Mouse (Mus musculus): ENCODE results near the gene Map4k4. TPM values are rescaled to one million over a fixed set of nuclear protein-coding genes. Genes with fewer than 3 reads are reported as not detected.
A peak's percentile ranks its signal among the peaks of the same experiment; 100 is the strongest.

Map4k4 gene
- polyA plus RNA-seq, 1 experiment from 2014 or later = 68.2 TPM

GRCm38 (mm10) chr1:39904720-39905119 is 4.0 kb downstream of the Map4k4 start:
- H3K4me1 ChIP-seq (replicated peaks; ENCODE audit: control insufficient read depth, insufficient read depth, low read length) = peaks cover 16% of the 10 kb centered on the region
- no peak overlapping the region; the same call in 1 of the 2 replicates for H3K4me2 ChIP-seq (replicated peaks; ENCODE audit: low read depth, low read length)

GRCm38 (mm10) chr1:39906921-39907320 is 6.2 kb downstream of the Map4k4 start:
- no peak overlapping the region for H3K4me2 ChIP-seq (replicated peaks; ENCODE audit: low read depth, low read length)
- 66% methylated on average over 11 of the region's 11 CpGs for WGBS

More at GRCm38 (mm10) chr1:39904720-39905119, 4.0 kb downstream of the Map4k4 start:
- ATAC-seq (ENCODE audit: low FRiP score) (no peak), DNase-seq (ENCODE audit: low spot score) (no peak)
- 0 out of 2 replicates have a peak overlapping the region, but pooled peaks have one; percentile 6 for H3K4me3 ChIP-seq (ENCODE audit: low read depth, low read length)
- no peak overlapping the region for H3K27ac ChIP-seq (ENCODE audit: low read depth, low read length)
- 88% methylated on average over 3 of the region's 3 CpGs for WGBS
- no peaks in the 10 kb centered on the region for H3K27me3 ChIP-seq (ENCODE audit: control insufficient read depth, insufficient read depth, low read length)
- H3K9ac ChIP-seq (ENCODE audit: low read depth, low read length) = no peak overlapping the region
- no peaks in the 10 kb centered on the region for H3K9me3 ChIP-seq (ENCODE audit: control insufficient read depth, low read length)
- H3K36me3 ChIP-seq (ENCODE audit: control insufficient read depth, insufficient read depth, low read length) = no peaks in the 10 kb centered on the region

GRCm38 (mm10) chr1:39908976-39909375 is 8.3 kb downstream of the Map4k4 start:
- H3K4me1 ChIP-seq (replicated peaks; ENCODE audit: control insufficient read depth, insufficient read depth, low read length) = peaks cover 14% of the 10 kb centered on the region
- H3K9ac ChIP-seq (ENCODE audit: low read depth, low read length) = no peak overlapping the region
- no peak overlapping the region for H3K27ac ChIP-seq (ENCODE audit: low read depth, low read length)
- ATAC-seq (ENCODE audit: low FRiP score) (no peak), DNase-seq (ENCODE audit: low spot score) (no peak)
- H3K4me2 ChIP-seq (replicated peaks; ENCODE audit: low read depth, low read length) = no peak overlapping the region
- WGBS = 96% methylated on average over 2 of the region's 2 CpGs
- H3K27me3 ChIP-seq (ENCODE audit: control insufficient read depth, insufficient read depth, low read length) = no peaks in the 10 kb centered on the region
- no peaks in the 10 kb centered on the region for H3K36me3 ChIP-seq (ENCODE audit: control insufficient read depth, insufficient read depth, low read length)
- H3K9me3 ChIP-seq (ENCODE audit: control insufficient read depth, low read length) = no peaks in the 10 kb centered on the region
- H3K4me3 ChIP-seq (ENCODE audit: low read depth, low read length) = no peak overlapping the region

More at GRCm38 (mm10) chr1:39906921-39907320, 6.2 kb downstream of the Map4k4 start:
- Histone ChIP-seq H3K9ac (ENCODE audit: low read depth, low read length) (no peak overlapping the region), H3K27me3 (ENCODE audit: control insufficient read depth, insufficient read depth, low read length) (no peaks in the 10 kb centered on the region), H3K4me3 (ENCODE audit: low read depth, low read length) (no peak overlapping the region), H3K9me3 (ENCODE audit: control insufficient read depth, low read length) (no peaks in the 10 kb centered on the region), H3K4me1 (replicated peaks; ENCODE audit: control insufficient read depth, insufficient read depth, low read length) (peaks cover 14% of the 10 kb centered on the region), H3K27ac (ENCODE audit: low read depth, low read length) (no peak overlapping the region), H3K36me3 (ENCODE audit: control insufficient read depth, insufficient read depth, low read length) (no peaks in the 10 kb centered on the region)
- DNase-seq (ENCODE audit: low spot score) = no peak
- no peak for ATAC-seq (ENCODE audit: low FRiP score)

GRCm38 (mm10) chr1:39911446-39911845 is 10.7 kb downstream of the Map4k4 start:
- Histone ChIP-seq H3K36me3 (ENCODE audit: control insufficient read depth, insufficient read depth, low read length) (no peaks in the 10 kb centered on the region), H3K27ac (ENCODE audit: low read depth, low read length) (no peak overlapping the region), H3K4me3 (ENCODE audit: low read depth, low read length) (no peak overlapping the region), H3K27me3 (ENCODE audit: control insufficient read depth, insufficient read depth, low read length) (no peaks in the 10 kb centered on the region), H3K9me3 (ENCODE audit: control insufficient read depth, low read length) (no peaks in the 10 kb centered on the region), H3K4me2 (replicated peaks; ENCODE audit: low read depth, low read length) (no peak overlapping the region), H3K4me1 (replicated peaks; ENCODE audit: control insufficient read depth, insufficient read depth, low read length) (peaks cover 9% of the 10 kb centered on the region; the same call in 1 of the 2 replicates), H3K9ac (ENCODE audit: low read depth, low read length) (no peak overlapping the region)
- 71% methylated on average over 3 of the region's 3 CpGs for WGBS
- ATAC-seq (ENCODE audit: low FRiP score) = no peak; the same call in 1 of the 2 replicates
- DNase-seq (ENCODE audit: low spot score) = peak; percentile 49

GRCm38 (mm10) chr1:39913256-39913655 is 12.5 kb downstream of the Map4k4 start:
- Histone ChIP-seq H3K27ac (ENCODE audit: low read depth, low read length) (0 out of 2 replicates have a peak overlapping the region, but pooled peaks have one; percentile 17), H3K9ac (ENCODE audit: low read depth, low read length) (no peak overlapping the region), H3K4me3 (ENCODE audit: low read depth, low read length) (no peak overlapping the region), H3K4me1 (replicated peaks; ENCODE audit: control insufficient read depth, insufficient read depth, low read length) (peaks cover 3% of the 10 kb centered on the region; the same call in 1 of the 2 replicates), H3K4me2 (replicated peaks; ENCODE audit: low read depth, low read length) (no peak overlapping the region), H3K9me3 (ENCODE audit: control insufficient read depth, low read length) (no peaks in the 10 kb centered on the region), H3K27me3 (ENCODE audit: control insufficient read depth, insufficient read depth, low read length) (no peaks in the 10 kb centered on the region), H3K36me3 (ENCODE audit: control insufficient read depth, insufficient read depth, low read length) (no peaks in the 10 kb centered on the region)
- DNase-seq (ENCODE audit: low spot score) (no peak), ATAC-seq (ENCODE audit: low FRiP score) (no peak)
- 90% methylated on average over 4 of the region's 4 CpGs for WGBS

- H3K4me2 ChIP-seq (replicated peaks; ENCODE audit: low read depth, low read length) = no peak overlapping the region
- no peaks in the 10 kb centered on the region for H3K9me3 ChIP-seq (ENCODE audit: control insufficient read depth, low read length)
- no peak for DNase-seq (ENCODE audit: low spot score)
- no peak overlapping the region for H3K27ac ChIP-seq (ENCODE audit: low read depth, low read length)
- no peak overlapping the region for H3K4me3 ChIP-seq (ENCODE audit: low read depth, low read length)
- no peaks in the 10 kb centered on the region for H3K36me3 ChIP-seq (ENCODE audit: control insufficient read depth, insufficient read depth, low read length)
- no peaks in the 10 kb centered on the region for H3K27me3 ChIP-seq (ENCODE audit: control insufficient read depth, insufficient read depth, low read length)
- no peak for ATAC-seq (ENCODE audit: low FRiP score)
- no peaks in the 10 kb centered on the region; the same call in 1 of the 2 replicates for H3K4me1 ChIP-seq (replicated peaks; ENCODE audit: control insufficient read depth, insufficient read depth, low read length)
- WGBS = 89% methylated on average over 4 of the region's 4 CpGs
- no peak overlapping the region for H3K9ac ChIP-seq (ENCODE audit: low read depth, low read length)
These were observed 15.4 kb downstream of the Map4k4 start for GRCm38 (mm10) chr1:39916144-39916543.

GRCm38 (mm10) chr1:39917855-39918516 is 17.3 kb downstream of the Map4k4 start:
- ATAC-seq (ENCODE audit: low FRiP score) = no peak
- Histone ChIP-seq H3K27ac (ENCODE audit: low read depth, low read length) (no peak overlapping the region), H3K4me2 (replicated peaks; ENCODE audit: low read depth, low read length) (no peak overlapping the region), H3K9ac (ENCODE audit: low read depth, low read length) (no peak overlapping the region), H3K4me1 (replicated peaks; ENCODE audit: control insufficient read depth, insufficient read depth, low read length) (peaks cover 4% of the 10 kb centered on the region), H3K36me3 (ENCODE audit: control insufficient read depth, insufficient read depth, low read length) (no peaks in the 10 kb centered on the region), H3K9me3 (ENCODE audit: control insufficient read depth, low read length) (no peaks in the 10 kb centered on the region), H3K27me3 (ENCODE audit: control insufficient read depth, insufficient read depth, low read length) (no peaks in the 10 kb centered on the region), H3K4me3 (ENCODE audit: low read depth, low read length) (no peak overlapping the region)
- no peak for DNase-seq (ENCODE audit: low spot score)
- 86% methylated on average over 13 of the region's 13 CpGs for WGBS

- H3K9ac ChIP-seq (ENCODE audit: low read depth, low read length) = no peak overlapping the region
- no peak overlapping the region for H3K27ac ChIP-seq (ENCODE audit: low read depth, low read length)
- ATAC-seq (ENCODE audit: low FRiP score) = no peak
- H3K27me3 ChIP-seq (ENCODE audit: control insufficient read depth, insufficient read depth, low read length) = no peaks in the 10 kb centered on the region
- no peak overlapping the region for H3K4me2 ChIP-seq (replicated peaks; ENCODE audit: low read depth, low read length)
- DNase-seq (ENCODE audit: low spot score) = no peak
- no peaks in the 10 kb centered on the region for H3K9me3 ChIP-seq (ENCODE audit: control insufficient read depth, low read length)
- peaks cover 4% of the 10 kb centered on the region for H3K4me1 ChIP-seq (replicated peaks; ENCODE audit: control insufficient read depth, insufficient read depth, low read length)
- H3K36me3 ChIP-seq (ENCODE audit: control insufficient read depth, insufficient read depth, low read length) = no peaks in the 10 kb centered on the region
- WGBS = 86% methylated on average over 7 of the region's 7 CpGs
- H3K4me3 ChIP-seq (ENCODE audit: low read depth, low read length) = no peak overlapping the region
These were observed 17.9 kb downstream of the Map4k4 start for GRCm38 (mm10) chr1:39918517-39919115.

- DNase-seq (ENCODE audit: low spot score) (no peak), ATAC-seq (ENCODE audit: low FRiP score) (no peak)
- no peak overlapping the region for H3K9ac ChIP-seq (ENCODE audit: low read depth, low read length)
- H3K36me3 ChIP-seq (ENCODE audit: control insufficient read depth, insufficient read depth, low read length) = no peaks in the 10 kb centered on the region
- H3K4me2 ChIP-seq (replicated peaks; ENCODE audit: low read depth, low read length) = no peak overlapping the region
- no peak overlapping the region for H3K27ac ChIP-seq (ENCODE audit: low read depth, low read length)
- no peaks in the 10 kb centered on the region for H3K9me3 ChIP-seq (ENCODE audit: control insufficient read depth, low read length)
- 87% methylated on average over 2 of the region's 2 CpGs for WGBS
- H3K4me3 ChIP-seq (ENCODE audit: low read depth, low read length) = no peak overlapping the region
- no peaks in the 10 kb centered on the region for H3K27me3 ChIP-seq (ENCODE audit: control insufficient read depth, insufficient read depth, low read length)
- peaks cover 4% of the 10 kb centered on the region for H3K4me1 ChIP-seq (replicated peaks; ENCODE audit: control insufficient read depth, insufficient read depth, low read length)
These were observed 19.9 kb downstream of the Map4k4 start for GRCm38 (mm10) chr1:39920616-39921015.
